Mouse (Mus musculus) liver, embryonic 14.5 days (tissue): ENCODE results near the gene Gna14.

Source experiments
- CTCF ChIP-seq: IDR thresholded peaks from 2 replicates; pipeline ENCODE4 v1.5.1; 2016; ENCODE audit warnings: antibody characterized with exemption, low read depth, control low read depth
- EP300 ChIP-seq: IDR thresholded peaks from 2 replicates; pipeline ENCODE4 v1.6.1; 2016; ENCODE audit warnings: antibody characterized with exemption, low read depth

DNA sequence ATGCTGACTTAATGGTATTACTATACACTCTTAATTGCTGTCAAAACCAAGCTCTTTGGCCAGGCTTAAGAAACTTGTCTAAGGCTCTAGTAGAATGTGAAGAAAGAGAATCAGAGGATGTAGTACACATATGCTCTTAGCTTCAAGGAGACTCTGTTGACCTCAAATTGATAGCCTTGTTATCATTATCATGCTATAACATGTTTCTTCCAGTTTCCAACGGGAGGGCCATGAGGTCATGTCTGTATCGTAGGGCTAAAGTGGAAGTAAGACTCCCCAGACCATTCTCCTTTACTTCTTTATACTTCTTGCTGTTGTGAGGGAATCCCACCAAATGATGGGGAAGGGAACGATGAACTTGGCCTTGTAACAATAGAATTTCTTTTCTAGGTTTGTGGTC, 85.0 kb downstream of the Gna14 start:
- TF ChIP-seq CTCF = no peak
- TF ChIP-seq EP300 = peak; percentile 34; the same call in 1 of the 2 replicates
